Mouse (Mus musculus): ENCODE results near the gene 4833423E24Rik.

The 4833423E24Rik gene

GRCm38 (mm10) chr2:85518879-85519278, at the start of gene 4833423E24Rik:
Gene 4833423E24Rik (minus strand): TSS chr2:85519024.
- no peak for DNase-seq (ENCODE audit: low read depth, low spot score)

- DNase-seq (ENCODE audit: low read depth, low spot score): no peak
Observed at GRCm38 (mm10) chr2:85561187-85561586, 42.4 kb upstream of the 4833423E24Rik start.

- no peak for DNase-seq (ENCODE audit: low read depth, low spot score)
Observed at GRCm38 (mm10) chr2:85560226-85560625, 41.4 kb upstream of the 4833423E24Rik start.

GRCm38 (mm10) chr2:85554806-85555205, 36.0 kb upstream of the 4833423E24Rik start:
- no peak for DNase-seq (ENCODE audit: low read depth, low spot score)

GRCm38 (mm10) chr2:85533934-85534333, 15.1 kb upstream of the 4833423E24Rik start:
- DNase-seq (ENCODE audit: low read depth, low spot score): no peak

GRCm38 (mm10) chr2:85532082-85532778, 13.4 kb upstream of the 4833423E24Rik start:
- DNase-seq (ENCODE audit: low read depth, low spot score): no peak

GRCm38 (mm10) chr2:85522859-85523489, 4.2 kb upstream of the 4833423E24Rik start:
- no peak for DNase-seq (ENCODE audit: low read depth, low spot score)

GRCm38 (mm10) chr2:85518292-85518691, 532 bp downstream of the 4833423E24Rik start:
- DNase-seq (ENCODE audit: low read depth, low spot score): no peak

GRCm38 (mm10) chr2:85510376-85510775, 8.4 kb downstream of the 4833423E24Rik start:
- no peak for DNase-seq (ENCODE audit: low read depth, low spot score)

GRCm38 (mm10) chr2:85490396-85490795, 28.4 kb downstream of the 4833423E24Rik start:
- DNase-seq (ENCODE audit: low read depth, low spot score): no peak

- DNase-seq (ENCODE audit: low read depth, low spot score): no peak
Observed at GRCm38 (mm10) chr2:85466801-85467325, 52.0 kb downstream of the 4833423E24Rik start.

GRCm38 (mm10) chr2:85443539-85443938, 75.3 kb downstream of the 4833423E24Rik start, which contains the start of gene Olfr995:
Gene Olfr995 (minus strand): TSS chr2:85443639.
- DNase-seq (ENCODE audit: low read depth, low spot score): no peak

- DNase-seq (ENCODE audit: low read depth, low spot score): no peak
Observed at GRCm38 (mm10) chr2:85442546-85442945, 76.3 kb downstream of the 4833423E24Rik start.

GRCm38 (mm10) chr2:85436351-85436750, 82.5 kb downstream of the 4833423E24Rik start, which contains the start of gene Olfr994:
Gene Olfr994 (minus strand): TSS chr2:85436451.
- DNase-seq (ENCODE audit: low read depth, low spot score): no peak
